Mouse (Mus musculus): Measurements from ENCODE around the gene Psmb6.

Gene Psmb6

GRCm38 (mm10) chr11:70571641-70572040, 46.5 kb downstream of the Psmb6 start:
- no peak for DNase-seq (ENCODE audit: low spot score)

- DNase-seq (ENCODE audit: low spot score) = no peak
These were observed 47.3 kb downstream of the Psmb6 start for GRCm38 (mm10) chr11:70572348-70572902.

GRCm38 (mm10) chr11:70573872-70574271, 48.7 kb downstream of the Psmb6 start:
- no peak for DNase-seq (ENCODE audit: low spot score)

GRCm38 (mm10) chr11:70577201-70577600, 52.0 kb downstream of the Psmb6 start:
- no peak for DNase-seq (ENCODE audit: low spot score)
